Mouse (Mus musculus) heart, postnatal 4 days (tissue): Measurements from ENCODE around the gene Dnm3. TPM values are rescaled to one million over a fixed set of nuclear protein-coding genes. Genes with fewer than 3 reads are reported as not detected.

Experiments used
- DNase-seq: peaks from one replicate; pipeline ENCODE4 v3.0.0; 2021
- total RNA-seq, 2 experiments: library from RNA; stranded (reverse); gene quantifications; 2 replicates each; pipeline ENCODE4 v1.2.3; 2021

The Dnm3 gene
- total RNA-seq, 2 experiments from 2014 or later, result 4.5 to 5.5 TPM

DNA sequence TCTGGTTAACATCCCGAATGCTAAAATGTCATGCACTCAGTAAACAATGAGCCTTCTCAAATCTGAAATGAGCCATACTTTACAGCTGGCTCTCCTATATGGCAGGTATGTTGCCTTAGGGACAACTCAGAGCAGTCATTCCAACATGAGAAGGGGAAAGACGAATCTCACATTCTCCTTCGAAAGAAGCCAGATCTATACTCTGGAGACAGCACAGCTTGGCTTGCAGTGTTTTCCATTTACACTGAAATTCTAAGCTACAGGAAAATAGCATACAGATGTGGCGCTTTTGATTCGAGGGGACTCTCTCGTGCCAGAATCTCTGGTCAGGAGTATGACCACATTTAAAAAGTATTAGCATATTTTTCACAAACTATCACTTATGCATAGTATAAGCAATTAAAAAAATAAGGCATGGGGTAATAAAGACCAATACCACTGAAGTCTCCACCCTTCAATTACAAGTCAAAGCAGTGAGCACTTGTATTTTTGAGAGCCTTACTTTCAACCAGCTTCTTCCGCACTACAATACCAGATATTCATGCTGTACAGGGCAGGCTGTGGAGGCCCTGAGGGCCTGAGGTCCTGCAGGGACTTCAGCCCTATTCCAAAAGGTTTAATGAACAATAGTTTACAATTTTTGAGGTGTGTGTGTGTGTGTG lies 404.8 kb downstream of the Dnm3 start:
- no peak for DNase-seq

- no peak for DNase-seq
Measured at GRCm38 (mm10) chr1:162053608-162054007, 424.2 kb downstream of the Dnm3 start.

DNA sequence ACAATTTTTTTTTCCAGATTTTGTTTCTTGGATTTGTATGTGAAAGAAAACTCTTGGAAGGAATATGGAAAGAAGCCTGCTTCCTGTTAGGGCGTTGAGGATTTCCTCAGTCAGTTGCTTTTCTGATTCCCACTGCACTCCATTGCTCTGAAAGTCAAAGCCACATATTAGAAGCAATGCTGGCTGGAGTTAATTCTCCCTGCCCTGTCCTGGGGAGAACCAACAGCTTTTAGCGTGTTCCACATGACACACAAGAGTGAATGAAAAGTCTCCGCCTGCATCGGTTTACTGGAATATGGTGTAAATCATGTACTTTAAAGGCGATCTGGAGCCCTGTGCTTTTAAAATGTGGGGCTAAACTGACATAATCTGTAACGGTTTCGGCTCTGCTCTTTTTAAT lies 424.6 kb downstream of the Dnm3 start:
- DNase-seq, result no peak

GRCm38 (mm10) chr1:162052755-162053154 lies 425.1 kb downstream of the Dnm3 start:
- no peak for DNase-seq

GRCm38 (mm10) chr1:162052138-162052537 lies 425.7 kb downstream of the Dnm3 start:
- DNase-seq, result no peak

GRCm38 (mm10) chr1:162051710-162052109 lies 426.1 kb downstream of the Dnm3 start:
- no peak for DNase-seq

GRCm38 (mm10) chr1:162047673-162048072 lies 430.2 kb downstream of the Dnm3 start:
- DNase-seq, result no peak

DNA sequence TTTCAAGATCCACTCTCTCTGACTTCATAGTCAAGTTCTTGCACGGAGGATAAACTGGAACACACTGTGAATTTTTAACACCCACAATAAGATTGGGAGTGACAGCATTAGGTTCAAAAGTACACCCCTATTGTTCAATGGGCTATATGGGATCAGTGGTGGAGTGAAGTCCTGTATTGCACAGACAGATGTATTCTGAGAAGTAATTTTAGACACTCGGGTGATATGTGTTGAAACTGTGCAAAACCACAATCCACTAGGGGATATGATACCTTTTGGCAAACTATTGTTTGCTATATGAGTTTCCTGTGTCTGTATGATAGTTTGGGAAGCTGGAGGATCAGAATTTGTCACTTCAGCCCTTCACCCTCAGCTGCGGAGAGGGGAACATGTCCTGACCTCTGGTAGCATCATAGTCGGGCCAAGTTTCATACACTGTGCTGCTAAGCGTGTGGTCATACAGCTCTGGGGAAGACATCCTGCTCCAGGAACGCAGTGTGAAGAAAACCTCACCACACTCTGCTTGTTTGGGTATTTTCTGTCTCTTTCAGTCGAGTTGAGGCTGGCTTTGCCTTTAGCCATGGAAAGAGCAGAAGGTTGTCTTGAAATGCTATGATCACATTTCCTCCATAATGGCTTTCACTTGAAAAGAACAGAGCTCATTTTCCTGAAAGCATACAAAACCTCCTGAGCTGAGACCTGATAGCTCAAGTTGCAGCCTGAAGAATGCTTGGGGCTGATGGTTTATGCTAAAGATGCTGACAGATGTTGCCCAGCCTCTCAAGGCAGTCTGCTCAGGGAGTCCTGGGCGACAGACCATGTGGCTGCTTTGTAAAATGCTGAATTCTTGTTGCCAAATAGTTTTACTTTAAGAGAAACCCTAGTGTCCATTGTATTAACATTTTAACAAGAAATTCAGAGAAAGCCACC lies 433.8 kb downstream of the Dnm3 start:
- DNase-seq, result peak; percentile 7

GRCm38 (mm10) chr1:162043216-162043615 lies 434.6 kb downstream of the Dnm3 start:
- no peak for DNase-seq

DNA sequence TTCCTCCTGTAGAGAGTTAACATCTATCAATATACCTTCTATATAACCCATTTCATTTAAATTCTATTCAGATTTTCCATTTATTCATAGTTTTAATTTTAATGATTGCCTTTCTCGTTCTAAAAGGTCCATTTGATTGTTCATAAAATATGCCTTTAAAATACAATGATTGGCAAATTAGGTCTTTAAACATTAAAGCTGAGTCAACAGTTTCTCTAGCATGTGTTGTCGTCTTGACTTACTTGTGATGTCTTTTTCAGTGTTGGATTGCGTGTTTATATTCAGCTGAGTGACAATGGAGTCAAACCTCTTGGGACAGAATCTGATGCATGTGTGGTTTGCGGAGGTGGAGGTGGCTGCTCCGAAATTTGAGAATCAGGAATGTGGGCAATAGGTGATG lies 435.4 kb downstream of the Dnm3 start:
- no peak for DNase-seq

DNA sequence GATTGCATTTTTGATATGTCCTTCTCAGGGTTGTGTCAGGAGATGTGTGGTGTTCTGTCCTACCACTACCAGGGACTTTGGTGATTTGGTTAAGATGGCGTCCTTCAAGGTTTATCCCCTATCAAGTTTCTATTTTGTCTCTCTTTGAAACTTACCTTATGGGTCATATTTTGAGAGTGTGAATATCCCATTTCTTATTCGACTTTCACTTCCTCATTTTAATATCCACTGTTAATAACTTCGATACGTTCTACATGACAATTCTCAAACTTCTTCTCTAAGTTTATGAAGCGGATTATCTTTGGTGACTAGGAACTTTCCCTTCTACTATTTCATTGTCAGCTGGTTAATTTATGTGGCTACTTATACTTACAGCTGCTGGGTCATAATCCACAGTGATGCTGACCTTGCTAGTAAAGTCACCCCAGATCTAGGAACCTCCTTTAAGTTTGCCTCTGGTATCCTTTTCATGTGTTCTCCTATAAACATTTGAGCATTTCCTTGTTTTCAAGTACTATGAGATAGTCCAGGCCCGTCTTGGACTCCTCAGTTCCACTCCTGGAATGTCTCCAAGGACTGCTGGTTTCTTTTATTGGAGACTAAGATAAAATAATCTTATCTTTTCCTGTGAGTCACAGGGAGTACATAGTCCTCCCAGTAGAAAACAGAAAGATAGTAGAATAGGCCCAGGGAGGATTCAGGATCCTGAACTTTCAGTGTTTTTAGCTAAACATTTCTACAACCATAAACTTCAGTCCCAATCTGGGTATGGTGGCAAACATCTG lies 437.2 kb downstream of the Dnm3 start:
- no peak for DNase-seq

- no peak for DNase-seq
Measured at GRCm38 (mm10) chr1:162039808-162040207, 438.0 kb downstream of the Dnm3 start.

GRCm38 (mm10) chr1:162039011-162039595 lies 438.7 kb downstream of the Dnm3 start:
- DNase-seq, result peak; percentile 31

- no peak for DNase-seq
Measured at GRCm38 (mm10) chr1:162038431-162038830, 439.4 kb downstream of the Dnm3 start.

DNA sequence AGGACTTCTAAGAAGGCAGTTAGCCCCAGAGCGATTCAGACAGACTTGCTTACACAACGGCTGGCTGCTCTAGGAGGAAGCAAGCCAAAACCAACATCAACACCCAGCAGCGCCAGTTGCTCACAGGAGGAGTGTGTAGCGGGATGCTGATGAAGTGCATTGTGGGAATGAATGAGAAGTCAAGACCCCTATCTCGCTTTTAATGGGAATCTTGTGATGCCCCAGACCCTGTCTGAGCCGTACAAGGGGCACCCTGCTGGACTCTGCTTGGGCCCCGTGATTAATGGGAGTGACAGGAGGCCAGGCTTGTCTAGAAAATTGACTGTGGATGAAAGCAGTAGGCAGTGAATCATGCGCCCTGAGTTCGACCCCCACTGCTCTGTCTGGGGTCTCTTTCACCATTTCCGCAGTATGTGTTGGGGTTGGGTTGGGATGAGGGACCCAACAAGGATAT lies 439.8 kb downstream of the Dnm3 start:
- peak; percentile 65 for DNase-seq

- no peak for DNase-seq
Measured at GRCm38 (mm10) chr1:162037185-162037765, 440.6 kb downstream of the Dnm3 start.

GRCm38 (mm10) chr1:162036461-162036835 lies 441.4 kb downstream of the Dnm3 start:
- no peak for DNase-seq

GRCm38 (mm10) chr1:162035800-162036460 lies 441.9 kb downstream of the Dnm3 start:
- DNase-seq, result no peak

DNA sequence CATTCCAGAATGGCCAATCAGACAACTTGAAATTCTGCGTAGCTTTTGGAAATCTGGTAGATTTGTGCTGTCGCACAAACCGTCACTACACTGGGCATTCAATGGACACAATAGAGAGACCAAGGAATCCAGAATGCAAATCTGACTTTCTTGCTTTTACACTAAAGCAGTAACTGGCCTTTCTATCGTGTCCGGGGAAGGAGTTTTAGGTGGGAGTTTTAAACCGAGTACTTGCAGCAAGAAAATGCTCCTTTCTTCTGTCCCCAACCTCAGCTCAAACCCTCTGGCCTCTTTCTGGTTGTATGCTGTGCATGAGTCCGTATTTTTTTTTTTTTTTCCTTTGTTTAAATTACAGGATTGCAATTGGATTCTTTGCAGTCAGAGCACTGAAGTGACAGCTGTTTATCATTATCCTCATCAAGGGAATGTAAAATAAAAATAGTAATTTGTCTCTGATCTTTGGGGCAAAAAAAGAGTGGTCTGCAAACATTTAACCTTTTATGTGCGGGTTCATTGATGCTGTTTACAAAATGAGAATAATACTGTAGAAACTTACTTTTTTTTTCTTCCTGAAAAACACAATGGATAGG lies 454.1 kb downstream of the Dnm3 start:
- DNase-seq, result no peak

GRCm38 (mm10) chr1:162020766-162021165 lies 457.1 kb downstream of the Dnm3 start:
- DNase-seq, result no peak

GRCm38 (mm10) chr1:162020303-162020731 lies 457.5 kb downstream of the Dnm3 start:
- DNase-seq, result no peak
